Mouse (Mus musculus) thymus, adult 2 months (tissue): ENCODE data around the gene Itsn2.
"Not testable (repeated sequence)": the region's sequence is repeated elsewhere in the genome, so short reads cannot be mapped to it uniquely, and the experiment has no call there.

Experiments used
- CTCF ChIP-seq: fragments of 200-500 bp; IDR thresholded peaks from 2 replicates; pipeline ENCODE4 v1.5.1; 2012; ENCODE audit warnings: mild to moderate bottlenecking, control low read depth, low read length, moderate library complexity, borderline replicate concordance; ENCODE audit not compliant: control insufficient read depth, poor library complexity, insufficient read depth; ENCODE audit errors: extremely low read depth
- POLR2A ChIP-seq: fragments of 200-500 bp; IDR thresholded peaks from 2 replicates; pipeline ENCODE4 v1.6.1; 2012; ENCODE audit warnings: mild to moderate bottlenecking, low read length, control low read depth, moderate library complexity; ENCODE audit not compliant: control insufficient read depth, poor library complexity, insufficient read depth; ENCODE audit errors: extremely low read depth

DNA sequence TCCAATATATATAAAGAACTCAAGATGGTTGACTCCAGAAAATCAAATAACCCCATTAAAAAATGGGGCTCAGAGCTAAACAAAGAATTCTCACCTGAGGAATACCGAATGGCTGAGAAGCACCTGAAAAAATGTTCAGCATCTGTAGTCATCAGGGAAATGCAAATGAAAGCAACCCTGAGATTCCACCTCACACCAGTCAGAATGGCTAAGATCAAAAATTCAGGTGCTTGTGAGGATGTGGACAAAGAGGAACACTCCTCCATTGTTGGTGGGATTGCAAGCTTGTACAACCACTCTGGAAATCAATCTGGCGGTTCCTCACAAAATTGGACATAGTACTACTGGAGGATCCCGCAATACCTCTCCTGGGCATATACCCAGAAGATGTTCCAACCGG is 162.0 kb downstream of the Itsn2 start:
- not testable (repeated sequence) for TF ChIP-seq CTCF, POLR2A
